Mouse (Mus musculus) heart, embryonic 13.5 days (tissue): ENCODE measurements around the gene Gm11273. TPM values are rescaled to one million over a fixed set of nuclear protein-coding genes. Genes with fewer than 3 reads are reported as not detected.
"Not testable (repeated sequence)": the region's sequence is repeated elsewhere in the genome, so short reads cannot be mapped to it uniquely, and the experiment has no call there.

Source experiments
- ATAC-seq: fragments of 200-750 bp; cut with Nextera tagmentation; 2 replicates; pipeline ENCODE4 v1.8.0; 2017; ENCODE audit warnings: moderate TSS enrichment; ENCODE audit not compliant: insufficient number of reproducible peaks, low FRiP score, low TSS enrichment; ENCODE audit errors: extremely low read depth
- H3K27ac ChIP-seq: fragments of 300-500 bp; sonication (generic); replicated peaks from 2 replicates; pipeline ENCODE4 v1.5.1; 2015; ENCODE audit warnings: moderate library complexity, mild to moderate bottlenecking, inconsistent platforms
- H3K27me3 ChIP-seq: fragments of 300-500 bp; sonication (generic); replicated peaks from 2 replicates; pipeline ENCODE4 v1.6.1; 2015; ENCODE audit warnings: mild to moderate bottlenecking, inconsistent platforms
- H3K36me3 ChIP-seq: fragments of 300-500 bp; sonication (generic); 2 replicates; pipeline ENCODE4 v1.6.1; 2015; ENCODE audit warnings: mild to moderate bottlenecking, inconsistent platforms
- H3K4me1 ChIP-seq: fragments of 300-500 bp; sonication (generic); 2 replicates; pipeline ENCODE4 v1.6.1; 2015; ENCODE audit warnings: inconsistent platforms
- H3K4me2 ChIP-seq: fragments of 300-500 bp; sonication (generic); 2 replicates; pipeline ENCODE4 v1.6.1; 2015; ENCODE audit warnings: inconsistent platforms, mild to moderate bottlenecking, moderate library complexity
- H3K4me3 ChIP-seq: fragments of 300-500 bp; sonication (generic); 2 replicates; pipeline ENCODE4 v1.5.1; 2015; ENCODE audit warnings: moderate library complexity, mild to moderate bottlenecking, inconsistent platforms
- H3K9ac ChIP-seq: fragments of 300-500 bp; sonication (generic); 2 replicates; pipeline ENCODE4 v1.6.1; 2015; ENCODE audit warnings: inconsistent platforms, mild to moderate bottlenecking, moderate library complexity
- H3K9me3 ChIP-seq: fragments of 300-500 bp; sonication (generic); 2 replicates; pipeline ENCODE4 v1.6.1; 2016; ENCODE audit warnings: inconsistent platforms
- WGBS: fragments of 180-500 bp; shearing (Covaris S2); methylation state at CpG from one replicate; pipeline ENCODE4 v1.1.7; 2015; ENCODE audit warnings: mixed read lengths; 5-methylcytosine and 5-hydroxymethylcytosine counted together
- polyA plus RNA-seq: library from polyadenylated mRNA; unstranded; fragments of >200 nt; fragmentation: Nextera tagmentation; extraction: Ambion mirVana; gene quantifications from 2 replicates; pipeline ENCODE4 v1.2.1, GENCODE M21; 2015

Gene Gm11273
- 14.7 and 20.9 TPM in 2 replicates for polyA plus RNA-seq

DNA sequence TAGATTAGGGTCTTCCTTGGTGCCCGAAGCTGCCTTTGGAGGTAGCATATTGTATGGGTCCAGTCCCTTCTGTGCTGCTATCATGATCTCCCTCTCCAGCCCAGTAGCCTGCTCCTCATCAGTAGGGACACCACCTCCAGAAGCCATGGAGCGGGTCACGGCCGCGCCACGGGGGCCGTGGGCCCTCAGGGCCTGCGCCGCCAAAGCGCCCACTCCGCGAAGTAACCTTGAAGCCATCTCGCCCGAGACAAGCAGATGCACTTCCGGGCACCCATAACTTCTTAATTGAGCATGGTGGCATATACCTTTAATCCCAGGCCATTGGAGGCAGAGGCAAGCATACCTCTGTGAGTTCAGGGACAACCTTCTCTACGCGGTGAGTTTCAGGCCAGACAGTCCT, at the start of gene Gm11273:
Gene Gm11273, minus strand, starts transcription at position 237 of the 400 bp plus-strand sequence.
- H3K9me3 ChIP-seq, ATAC-seq, H3K9ac ChIP-seq, H3K4me3 ChIP-seq, H3K27ac ChIP-seq, H3K36me3 ChIP-seq, H3K4me1 ChIP-seq, H3K27me3 ChIP-seq, H3K4me2 ChIP-seq: not testable (repeated sequence)
- whole genome bisulfite sequencing = 86% methylated on average over 17 of the region's 17 CpGs

DNA sequence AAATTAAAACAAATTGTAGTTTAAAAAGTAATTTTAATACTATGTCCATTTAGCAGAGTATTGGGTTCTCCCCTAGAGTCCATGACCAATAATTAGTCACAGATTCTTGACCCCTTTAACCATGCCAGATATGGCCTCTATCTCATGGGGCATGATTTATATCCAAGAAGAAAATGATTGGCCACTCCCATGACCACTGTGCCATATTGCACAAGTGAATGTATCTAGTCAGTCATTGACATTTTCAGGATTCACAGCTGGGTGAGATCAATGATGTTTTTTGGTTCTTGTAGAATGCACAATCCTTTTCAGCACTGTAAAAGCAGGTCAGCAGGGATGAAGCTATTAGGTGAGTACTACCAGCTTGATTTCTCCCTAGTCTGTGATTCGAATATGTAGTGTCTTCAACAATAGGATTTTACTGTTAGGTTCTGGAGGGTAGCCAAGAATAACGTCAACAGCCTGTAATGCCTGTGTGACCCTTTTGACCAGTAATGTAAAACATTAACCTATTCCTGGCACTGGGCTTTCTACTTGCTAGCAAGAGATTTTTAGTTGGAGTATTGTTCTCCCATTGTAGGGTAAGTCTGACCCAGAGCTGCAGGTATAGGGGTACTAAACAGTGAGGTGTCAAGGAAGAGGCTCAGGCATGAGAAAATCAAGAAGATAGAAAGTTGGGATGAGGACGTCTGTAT, 49.3 kb upstream of the Gm11273 start:
- no peak overlapping the region for H3K27ac ChIP-seq
- H3K9ac ChIP-seq = no peak overlapping the region
- no peaks in the 10 kb centered on the region for H3K9me3 ChIP-seq
- no peaks in the 10 kb centered on the region for H3K27me3 ChIP-seq
- H3K4me3 ChIP-seq = no peak overlapping the region
- 37% methylated on average over 3 of the region's 3 CpGs for WGBS
- ATAC-seq = no peak
- no peak overlapping the region for H3K4me2 ChIP-seq
- H3K36me3 ChIP-seq = no peaks in the 10 kb centered on the region
- no peaks in the 10 kb centered on the region for H3K4me1 ChIP-seq

DNA sequence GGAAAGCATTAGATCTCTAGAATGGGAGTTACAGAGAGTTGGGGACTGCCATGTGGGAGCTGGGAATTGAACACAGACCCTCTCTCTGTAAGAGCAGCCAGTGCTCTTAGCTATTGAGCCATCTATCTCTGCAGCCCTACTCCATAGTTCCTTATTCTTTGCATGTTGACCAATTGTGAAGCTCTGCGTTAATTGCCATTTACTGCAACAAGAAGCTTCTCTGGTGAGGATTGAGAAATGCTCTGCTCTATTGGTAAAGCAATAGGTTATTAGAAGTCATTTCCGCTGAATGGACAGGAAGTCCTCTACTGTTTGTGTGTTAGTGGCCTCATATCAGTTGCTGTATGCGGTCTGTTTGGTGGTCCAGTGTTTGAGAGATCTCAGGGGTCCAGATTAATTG, 48.3 kb upstream of the Gm11273 start:
- ATAC-seq = no peak
- H3K4me3 ChIP-seq = no peak overlapping the region
- 86% methylated on average over 3 of the region's 3 CpGs for WGBS

DNA sequence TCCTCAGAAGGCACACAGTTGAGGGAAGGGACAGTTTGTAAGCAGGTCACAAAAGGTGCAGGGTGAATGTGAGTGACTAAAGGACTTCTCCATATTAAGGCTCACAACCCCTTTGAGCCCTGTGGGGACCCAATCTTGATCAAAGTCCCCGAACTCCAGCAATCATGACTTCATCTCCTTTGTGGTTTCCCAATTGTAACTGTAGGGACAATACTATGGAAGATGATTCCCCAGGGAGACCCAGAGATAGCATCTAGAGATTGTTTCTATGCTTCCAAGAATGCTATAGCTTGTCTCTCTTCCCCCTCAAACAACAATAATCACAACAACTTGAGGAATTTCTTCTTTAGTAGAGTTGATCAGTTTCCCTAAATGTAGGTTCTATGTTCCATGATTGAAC, 41.5 kb upstream of the Gm11273 start, which contains the start of gene Olfr1366:
Gene Olfr1366, minus strand, starts transcription at position 101 of the 400 bp plus-strand sequence.
- H3K27me3 ChIP-seq = no peaks in the 10 kb centered on the region
- no peaks in the 10 kb centered on the region for H3K4me1 ChIP-seq
- H3K9me3 ChIP-seq = no peaks in the 10 kb centered on the region
- no peak within 1 kb of the TSS for H3K9ac ChIP-seq
- no peak within 1 kb of the TSS for H3K4me3 ChIP-seq
- WGBS = 54% methylated on average over 1 of the region's 1 CpGs
- no peak for ATAC-seq
- H3K36me3 ChIP-seq = no peaks in the 10 kb centered on the region
- H3K27ac ChIP-seq = no peak within 1 kb of the TSS
- H3K4me2 ChIP-seq = no peak within 1 kb of the TSS

More for the DNA sequence above, 48.3 kb upstream of the Gm11273 start:
- no peak overlapping the region for H3K9ac ChIP-seq
- H3K4me1 ChIP-seq = no peaks in the 10 kb centered on the region
- no peaks in the 10 kb centered on the region for H3K27me3 ChIP-seq
- no peak overlapping the region for H3K4me2 ChIP-seq
- no peak overlapping the region for H3K27ac ChIP-seq
- H3K36me3 ChIP-seq = no peaks in the 10 kb centered on the region
- no peaks in the 10 kb centered on the region for H3K9me3 ChIP-seq

DNA sequence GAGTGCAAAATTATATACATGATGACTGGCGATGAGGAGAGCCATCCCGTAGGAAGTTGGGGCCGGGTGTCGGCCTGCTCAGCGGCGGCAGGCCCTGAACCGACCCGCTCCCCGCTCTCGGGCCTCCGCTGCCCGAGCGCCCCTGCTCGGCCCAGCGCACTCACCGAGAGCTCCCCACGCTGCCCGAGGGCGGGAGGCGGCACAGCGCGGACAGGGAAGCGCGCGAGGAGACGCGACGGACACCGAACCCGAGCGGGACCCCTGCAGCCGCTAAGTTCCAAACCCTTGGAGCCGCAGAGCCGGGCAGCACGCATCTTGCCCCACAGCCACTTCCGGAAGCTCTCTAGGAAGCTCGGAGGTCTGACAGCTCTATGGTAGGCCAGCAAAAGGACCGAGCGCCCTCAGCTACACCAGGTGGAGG, 29.6 kb upstream of the Gm11273 start, which contains the start of gene Zkscan8:
Gene Zkscan8, minus strand, starts transcription at position 340 of the 421 bp plus-strand sequence.
- no peaks in the 10 kb centered on the region for H3K27me3 ChIP-seq
- ATAC-seq = peak; percentile 78; the same call in 1 of the 2 replicates
- peak within 1 kb of the TSS; percentile 99 for H3K9ac ChIP-seq
- H3K36me3 ChIP-seq = peaks cover 13% of the 10 kb centered on the region
- H3K4me3 ChIP-seq = peak within 1 kb of the TSS; percentile 91
- peak within 1 kb of the TSS; percentile 70 for H3K4me2 ChIP-seq
- H3K27ac ChIP-seq = peak within 1 kb of the TSS; percentile 93
- H3K4me1 ChIP-seq = peaks cover 10% of the 10 kb centered on the region
- H3K9me3 ChIP-seq = no peaks in the 10 kb centered on the region
- WGBS = under 1% methylated on average over 39 of the region's 39 CpGs

DNA sequence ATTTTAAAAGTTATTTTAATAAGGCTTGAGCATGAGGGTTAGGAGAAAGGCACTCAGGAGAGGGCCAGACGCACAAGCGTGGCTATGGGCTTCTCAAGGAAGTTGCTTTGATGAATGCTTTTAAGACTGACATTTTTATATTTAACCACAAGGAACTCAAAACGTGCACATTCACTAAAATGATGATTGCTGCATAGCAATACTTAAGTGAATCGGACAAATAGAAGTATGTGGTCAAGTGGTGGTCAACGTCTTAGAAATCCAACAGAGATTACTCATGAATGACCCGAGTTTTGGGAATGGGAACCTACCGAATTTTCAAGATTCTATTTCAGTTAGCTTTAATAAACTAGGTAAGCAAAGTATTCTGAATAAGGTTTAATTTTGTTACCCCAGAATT, 28.9 kb upstream of the Gm11273 start:
- Histone ChIP-seq H3K4me2 (peak overlapping the region; percentile 70), H3K27ac (no peak overlapping the region), H3K36me3 (peaks cover 19% of the 10 kb centered on the region), H3K4me3 (peak overlapping the region; percentile 91), H3K4me1 (peaks cover 10% of the 10 kb centered on the region), H3K27me3 (no peaks in the 10 kb centered on the region), H3K9ac (peak overlapping the region; percentile 65; the same call in 1 of the 2 replicates), H3K9me3 (no peaks in the 10 kb centered on the region)
- WGBS = 50% methylated on average over 7 of the region's 7 CpGs
- no peak for ATAC-seq

DNA sequence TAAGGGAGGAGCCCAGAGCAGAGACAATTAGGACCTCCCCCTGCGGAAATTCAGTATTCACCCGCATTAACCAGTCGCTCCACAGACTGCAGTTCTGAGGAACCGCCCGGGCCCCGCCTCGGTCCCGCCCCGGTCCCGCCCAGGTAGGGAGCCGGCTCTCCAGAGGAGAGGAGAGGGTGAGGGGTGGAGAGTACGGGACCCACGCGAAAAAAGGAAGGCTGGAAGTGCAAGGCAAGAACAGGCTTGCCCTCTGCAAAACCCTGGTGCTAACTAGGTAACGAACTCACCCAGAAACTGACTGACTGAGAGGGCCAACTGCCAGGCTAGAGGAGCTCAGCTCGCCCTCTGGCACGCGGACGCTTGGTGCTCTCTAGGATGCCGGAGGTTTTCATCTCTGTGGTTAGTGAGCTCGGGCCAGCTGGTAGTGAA, 5.0 kb upstream of the Gm11273 start:
- ATAC-seq = peak; percentile 97
- H3K9me3 ChIP-seq = no peaks in the 10 kb centered on the region
- no peaks in the 10 kb centered on the region for H3K36me3 ChIP-seq
- WGBS = under 1% methylated on average over 21 of the region's 21 CpGs
- peak overlapping the region; percentile 80 for H3K9ac ChIP-seq
- H3K4me1 ChIP-seq = 0 out of 2 replicates have a peak, but pooled peaks cover 3% of the 10 kb centered on the region
- H3K27me3 ChIP-seq = no peaks in the 10 kb centered on the region
- peak overlapping the region; percentile 81 for H3K27ac ChIP-seq
- H3K4me2 ChIP-seq = peak overlapping the region; percentile 73
- peak overlapping the region; percentile 63 for H3K4me3 ChIP-seq

DNA sequence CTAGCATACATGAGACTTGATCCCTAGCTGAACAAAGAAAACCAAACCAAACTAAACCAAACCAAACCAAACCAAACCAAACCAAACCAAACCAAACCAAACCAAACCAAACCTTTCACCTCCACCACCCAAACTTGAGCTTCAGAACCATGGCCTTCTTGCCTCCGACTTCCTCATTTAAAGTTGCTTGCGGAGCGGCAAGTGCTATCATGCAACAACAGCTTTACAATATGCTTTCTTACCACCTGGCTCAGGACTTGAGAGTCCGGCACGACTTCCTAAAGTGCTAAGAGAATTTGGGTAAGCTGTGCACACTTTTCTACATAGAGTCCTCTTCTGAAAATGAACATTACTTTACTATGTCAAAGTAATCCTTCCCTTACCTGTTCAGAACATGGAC, 1.1 kb upstream of the Gm11273 start:
- Histone ChIP-seq H3K27me3 (no peaks in the 10 kb centered on the region), H3K4me1 (0 out of 2 replicates have a peak, but pooled peaks cover 3% of the 10 kb centered on the region), H3K4me2 (no peak overlapping the region), H3K9ac (no peak overlapping the region), H3K27ac (no peak overlapping the region), H3K36me3 (no peaks in the 10 kb centered on the region), H3K9me3 (no peaks in the 10 kb centered on the region), H3K4me3 (no peak overlapping the region)
- ATAC-seq = no peak
- 82% methylated on average over 5 of the region's 5 CpGs for WGBS

DNA sequence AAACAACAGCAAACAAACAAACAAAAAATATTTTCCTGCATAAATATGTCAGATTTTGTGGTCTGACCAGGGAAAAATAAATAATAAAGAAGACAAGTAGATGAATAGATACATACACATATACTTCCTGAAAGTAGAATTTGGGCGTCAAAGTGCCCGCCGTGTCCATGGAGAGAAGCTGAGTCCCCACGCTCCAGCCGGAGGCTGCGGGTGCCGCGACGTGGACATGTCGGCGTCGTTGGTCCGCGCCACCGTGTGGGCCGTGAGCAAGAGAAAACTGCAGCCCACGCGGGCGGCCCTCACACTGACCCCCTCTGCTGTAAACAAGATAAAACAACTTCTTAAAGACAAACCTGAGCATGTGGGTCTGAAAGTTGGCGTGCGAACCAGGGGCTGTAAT, 6.1 kb downstream of the Gm11273 start, which contains the start of gene AK157302:
Gene AK157302, plus strand, starts transcription at position 144 of the 400 bp plus-strand sequence.
- H3K4me1 ChIP-seq = no peaks in the 10 kb centered on the region
- no peak within 1 kb of the TSS for H3K9ac ChIP-seq
- no peaks in the 10 kb centered on the region for H3K36me3 ChIP-seq
- 88% methylated on average over 21 of the region's 21 CpGs for WGBS
- H3K4me2 ChIP-seq = no peak within 1 kb of the TSS
- H3K27ac ChIP-seq = no peak within 1 kb of the TSS
- H3K9me3 ChIP-seq = no peaks in the 10 kb centered on the region
- ATAC-seq = no peak
- H3K27me3 ChIP-seq = no peaks in the 10 kb centered on the region
- H3K4me3 ChIP-seq = no peak within 1 kb of the TSS

DNA sequence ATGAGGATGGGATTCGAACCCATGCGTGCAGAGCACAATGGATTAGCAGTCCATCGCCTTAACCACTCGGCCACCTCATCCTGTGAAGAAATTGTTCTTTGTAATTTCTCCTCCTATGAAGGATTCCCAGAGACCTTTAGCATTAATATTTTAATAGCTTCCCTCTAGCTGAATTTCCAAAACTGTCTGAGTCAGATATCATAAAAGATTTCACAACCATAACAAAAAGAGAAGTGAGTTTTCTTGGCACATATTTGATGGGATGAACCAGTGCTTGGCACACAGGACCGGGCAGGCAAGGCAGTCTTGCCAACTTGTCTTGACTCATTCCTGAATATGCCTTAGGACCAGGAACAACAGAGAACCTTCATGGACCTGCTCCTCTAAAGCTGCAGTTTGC, 8.4 kb downstream of the Gm11273 start:
- H3K4me1 ChIP-seq = no peaks in the 10 kb centered on the region
- H3K4me2 ChIP-seq = no peak overlapping the region
- H3K36me3 ChIP-seq = no peaks in the 10 kb centered on the region
- no peaks in the 10 kb centered on the region for H3K9me3 ChIP-seq
- 85% methylated on average over 5 of the region's 5 CpGs for WGBS
- no peaks in the 10 kb centered on the region for H3K27me3 ChIP-seq
- H3K27ac ChIP-seq = no peak overlapping the region
- H3K4me3 ChIP-seq = no peak overlapping the region
- no peak for ATAC-seq
- H3K9ac ChIP-seq = no peak overlapping the region

DNA sequence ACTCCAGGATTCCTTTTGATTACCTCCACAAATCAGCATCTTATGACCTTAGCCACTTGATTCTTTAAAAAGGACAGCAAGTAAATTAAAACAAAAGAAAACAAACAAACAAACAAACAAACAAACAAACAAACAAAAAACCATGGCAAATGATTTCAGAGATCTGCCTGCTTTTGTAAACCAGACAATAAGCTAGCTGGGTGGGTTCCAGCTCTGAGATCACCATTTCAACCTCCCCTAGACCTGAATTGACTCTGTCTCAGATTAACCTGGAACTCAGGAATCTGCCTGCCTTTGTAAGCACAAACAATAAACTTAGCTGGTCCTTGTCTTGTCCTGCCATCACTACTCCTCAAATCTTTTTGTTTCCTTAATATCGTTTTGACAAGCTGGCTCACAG, 14.3 kb downstream of the Gm11273 start:
- 0 out of 2 replicates have a peak, but pooled peaks cover 8% of the 10 kb centered on the region for H3K9me3 ChIP-seq
- peaks cover 19% of the 10 kb centered on the region for H3K36me3 ChIP-seq
- WGBS = 84% methylated on average over 1 of the region's 1 CpGs
- no peak overlapping the region for H3K4me2 ChIP-seq
- no peaks in the 10 kb centered on the region for H3K27me3 ChIP-seq
- no peak overlapping the region for H3K27ac ChIP-seq
- H3K4me1 ChIP-seq = peaks cover 3% of the 10 kb centered on the region; the same call in 1 of the 2 replicates
- no peak overlapping the region for H3K9ac ChIP-seq
- H3K4me3 ChIP-seq = no peak overlapping the region
- no peak for ATAC-seq
